Mouse (Mus musculus) heart, embryonic 16.5 days (tissue): ENCODE measurements around the gene Gm10277. TPM values are rescaled to one million over a fixed set of nuclear protein-coding genes. Genes with fewer than 3 reads are reported as not detected.
A peak's percentile ranks its signal among the peaks of the same experiment; 100 is the strongest.

Source experiments
- ATAC-seq: fragments of 200-750 bp; cut with Nextera tagmentation; replicated peaks from 2 replicates; pipeline ENCODE4 v1.8.0; 2017; ENCODE audit warnings: moderate number of reproducible peaks; ENCODE audit not compliant: insufficient read depth, low FRiP score; ENCODE audit errors: extremely low read depth
- H3K27ac ChIP-seq: fragments of 300-500 bp; sonication (generic); 2 replicates; pipeline ENCODE4 v1.5.1; 2014; ENCODE audit warnings: mild to moderate bottlenecking, low read length, control low read depth, moderate library complexity
- H3K27me3 ChIP-seq: fragments of 300-500 bp; sonication (generic); 2 replicates; pipeline ENCODE4 v1.6.1; 2014; ENCODE audit warnings: low read length, mixed read lengths; ENCODE audit not compliant: control insufficient read depth, insufficient read depth
- H3K36me3 ChIP-seq: fragments of 300-500 bp; sonication (generic); 2 replicates; pipeline ENCODE4 v1.6.1; 2014; ENCODE audit not compliant: control insufficient read depth, insufficient read depth
- H3K4me1 ChIP-seq: fragments of 300-500 bp; sonication (generic); 2 replicates; pipeline ENCODE4 v1.6.1; 2014; ENCODE audit warnings: low read length, mixed read lengths; ENCODE audit not compliant: control insufficient read depth, insufficient read depth
- H3K4me2 ChIP-seq: fragments of 300-500 bp; sonication (generic); 2 replicates; pipeline ENCODE4 v1.6.1; 2014; ENCODE audit warnings: low read depth, mild to moderate bottlenecking, control low read depth, low read length
- H3K4me3 ChIP-seq: fragments of 300-500 bp; sonication (generic); 2 replicates; pipeline ENCODE4 v1.5.1; 2014; ENCODE audit warnings: mild to moderate bottlenecking, control low read depth, low read length
- H3K9ac ChIP-seq: fragments of 300-500 bp; sonication (generic); 2 replicates; pipeline ENCODE4 v1.6.1; 2014; ENCODE audit warnings: low read length, control low read depth
- H3K9me3 ChIP-seq: fragments of 300-500 bp; sonication (generic); replicated peaks from 2 replicates; pipeline ENCODE4 v1.6.1; 2016; ENCODE audit warnings: low read length; ENCODE audit not compliant: control insufficient read depth
- WGBS: fragments of 180-500 bp; shearing (Covaris S2); extraction: QIAGEN DNeasy Blood & Tissue Kit; methylation state at CpG from one replicate; pipeline ENCODE4 v1.1.7; 2014; 5-methylcytosine and 5-hydroxymethylcytosine counted together
- polyA plus RNA-seq: library from polyadenylated mRNA; unstranded; fragments of >200 nt; fragmentation: Nextera tagmentation; extraction: Ambion mirVana; gene quantifications from 2 replicates; pipeline ENCODE4 v1.2.1, GENCODE M21; 2015

The Gm10277 gene
- polyA plus RNA-seq, 1 experiment from 2014 or later = 1.3 TPM

DNA sequence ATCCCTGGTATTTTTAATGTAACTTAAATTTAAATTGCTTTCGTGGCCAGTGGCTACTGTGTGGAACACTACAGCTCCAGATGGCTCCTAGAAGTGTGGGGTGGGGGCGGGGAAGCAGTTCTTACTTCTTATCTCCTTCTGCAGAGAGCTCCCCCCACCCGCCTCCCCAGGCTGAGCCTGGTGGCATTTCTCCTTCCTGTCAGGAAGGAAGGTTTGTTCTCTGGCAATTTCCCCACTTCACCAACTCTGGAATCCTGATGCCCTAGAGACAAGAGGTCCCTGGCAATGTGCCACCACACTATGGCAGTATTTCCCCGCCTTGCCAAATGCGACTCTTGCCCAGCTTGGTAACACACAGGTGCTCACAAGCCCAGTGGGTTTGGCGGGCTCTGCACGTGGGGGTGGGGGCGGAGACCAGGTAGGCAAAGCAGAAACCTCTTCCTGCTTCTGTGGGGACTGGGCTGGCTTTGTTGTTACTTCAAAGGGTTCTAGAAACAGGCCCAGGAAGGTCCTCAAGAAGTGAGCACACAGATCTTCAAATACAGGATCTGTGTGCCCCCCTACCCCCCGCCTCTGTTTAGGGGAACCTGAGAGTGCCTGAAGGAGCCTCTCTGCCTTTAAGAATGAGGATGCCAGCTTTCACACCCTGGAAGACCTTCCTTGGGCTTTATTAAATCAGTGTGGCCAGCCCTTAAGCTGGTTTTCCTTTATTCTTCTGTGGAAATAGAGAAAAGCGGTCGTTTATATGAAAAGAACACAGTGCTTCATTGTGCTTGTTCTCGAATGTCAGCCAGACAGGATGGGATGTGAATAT is 4.4 kb upstream of the Gm10277 start:
- ATAC-seq = peak; percentile 29
- H3K9ac ChIP-seq = peak overlapping the region; percentile 67

DNA sequence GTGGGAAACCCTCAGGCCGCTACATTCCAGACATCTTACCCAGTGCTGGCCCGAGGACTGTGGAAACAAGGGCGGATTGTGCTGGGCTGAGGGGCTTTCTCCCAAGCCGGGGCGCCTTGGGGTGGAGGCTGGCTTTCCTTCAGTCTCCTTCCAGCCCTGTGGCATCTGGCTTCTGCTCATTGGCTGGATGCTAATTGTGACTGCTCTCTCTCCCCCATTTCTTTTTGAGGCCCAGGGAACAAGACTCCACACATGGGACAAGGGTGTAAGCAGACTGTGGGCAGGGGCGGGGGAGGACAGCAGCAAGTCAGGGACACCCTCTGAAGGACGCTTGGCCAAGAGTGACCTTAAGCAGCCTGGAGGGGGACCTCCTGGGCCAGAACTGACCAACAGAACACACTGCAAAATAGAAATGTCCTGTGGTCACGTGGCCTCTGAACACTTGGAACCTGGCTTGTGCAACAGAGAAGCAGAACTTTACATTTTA is 3.7 kb upstream of the Gm10277 start:
- H3K27ac ChIP-seq = peak overlapping the region; percentile 89
- no peak for ATAC-seq
- no peak overlapping the region for H3K4me3 ChIP-seq
- H3K9me3 ChIP-seq = no peaks in the 10 kb centered on the region
- 25% methylated on average over 8 of the region's 8 CpGs for WGBS
- H3K9ac ChIP-seq = peak overlapping the region; percentile 67
- peak overlapping the region; percentile 13 for H3K4me2 ChIP-seq
- peaks cover 47% of the 10 kb centered on the region for H3K4me1 ChIP-seq
- no peaks in the 10 kb centered on the region for H3K27me3 ChIP-seq
- H3K36me3 ChIP-seq = no peaks in the 10 kb centered on the region

More for the DNA sequence above, 4.4 kb upstream of the Gm10277 start:
- H3K27me3 ChIP-seq = no peaks in the 10 kb centered on the region
- H3K36me3 ChIP-seq = no peaks in the 10 kb centered on the region
- 27% methylated on average over 12 of the region's 12 CpGs for WGBS
- peak overlapping the region; percentile 89 for H3K27ac ChIP-seq
- no peak overlapping the region; the same call in 1 of the 2 replicates for H3K4me3 ChIP-seq
- H3K4me1 ChIP-seq = peaks cover 42% of the 10 kb centered on the region
- H3K4me2 ChIP-seq = peak overlapping the region; percentile 77
- no peaks in the 10 kb centered on the region for H3K9me3 ChIP-seq

DNA sequence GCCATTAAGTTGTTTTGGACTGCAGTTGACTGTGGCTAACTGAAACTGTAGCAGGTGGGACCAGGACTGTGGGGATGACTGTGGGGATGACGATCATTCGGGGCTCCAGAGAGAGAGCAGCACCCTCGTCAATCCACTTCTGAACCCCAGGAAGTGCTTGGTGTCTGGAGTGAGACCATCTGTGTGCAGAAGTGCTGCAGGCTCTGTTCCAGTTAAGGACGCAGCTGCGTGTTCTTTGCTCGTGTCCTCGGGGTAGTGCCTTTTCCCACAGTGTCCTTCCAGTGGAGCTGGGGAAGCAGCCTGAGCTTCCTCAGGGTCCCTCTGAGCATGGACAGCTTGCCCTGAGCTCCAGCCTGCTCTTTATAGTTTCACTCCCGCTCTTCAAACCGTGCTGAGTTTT is 2.7 kb upstream of the Gm10277 start:
- Histone ChIP-seq H3K27ac (peak overlapping the region; percentile 89), H3K9ac (peak overlapping the region; percentile 67), H3K9me3 (no peaks in the 10 kb centered on the region), H3K27me3 (no peaks in the 10 kb centered on the region), H3K4me1 (peaks cover 57% of the 10 kb centered on the region), H3K36me3 (no peaks in the 10 kb centered on the region), H3K4me2 (peak overlapping the region; percentile 13; the same call in 1 of the 2 replicates), H3K4me3 (no peak overlapping the region)
- ATAC-seq = no peak
- WGBS = 13% methylated on average over 9 of the region's 9 CpGs

DNA sequence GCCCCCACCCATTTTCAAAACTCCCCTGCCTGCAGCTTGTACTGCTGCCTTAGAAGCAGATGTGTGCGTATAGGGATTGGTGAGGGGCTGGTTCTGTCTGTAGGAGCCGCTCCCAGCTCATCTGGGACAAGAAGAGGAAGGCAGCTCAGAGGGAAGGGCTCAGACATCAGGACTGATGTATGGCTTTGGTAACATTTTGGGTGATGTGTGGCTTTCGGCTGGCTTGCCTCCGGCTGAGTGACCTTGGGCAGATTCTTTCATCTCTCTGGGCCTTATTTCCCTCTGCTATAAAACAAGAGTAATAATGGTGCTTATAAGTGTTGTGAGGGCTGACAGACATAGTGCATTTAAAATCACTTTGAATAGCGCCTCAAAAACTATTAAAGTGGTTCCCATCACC is 2.0 kb upstream of the Gm10277 start:
- H3K36me3 ChIP-seq = no peaks in the 10 kb centered on the region
- H3K27ac ChIP-seq = peak overlapping the region; percentile 31; the same call in 1 of the 2 replicates
- no peaks in the 10 kb centered on the region for H3K27me3 ChIP-seq
- H3K4me2 ChIP-seq = no peak overlapping the region
- H3K4me1 ChIP-seq = peaks cover 65% of the 10 kb centered on the region
- no peaks in the 10 kb centered on the region for H3K9me3 ChIP-seq
- no peak overlapping the region; the same call in 1 of the 2 replicates for H3K9ac ChIP-seq
- WGBS = 94% methylated on average over 5 of the region's 5 CpGs
- no peak for ATAC-seq
- no peak overlapping the region for H3K4me3 ChIP-seq

DNA sequence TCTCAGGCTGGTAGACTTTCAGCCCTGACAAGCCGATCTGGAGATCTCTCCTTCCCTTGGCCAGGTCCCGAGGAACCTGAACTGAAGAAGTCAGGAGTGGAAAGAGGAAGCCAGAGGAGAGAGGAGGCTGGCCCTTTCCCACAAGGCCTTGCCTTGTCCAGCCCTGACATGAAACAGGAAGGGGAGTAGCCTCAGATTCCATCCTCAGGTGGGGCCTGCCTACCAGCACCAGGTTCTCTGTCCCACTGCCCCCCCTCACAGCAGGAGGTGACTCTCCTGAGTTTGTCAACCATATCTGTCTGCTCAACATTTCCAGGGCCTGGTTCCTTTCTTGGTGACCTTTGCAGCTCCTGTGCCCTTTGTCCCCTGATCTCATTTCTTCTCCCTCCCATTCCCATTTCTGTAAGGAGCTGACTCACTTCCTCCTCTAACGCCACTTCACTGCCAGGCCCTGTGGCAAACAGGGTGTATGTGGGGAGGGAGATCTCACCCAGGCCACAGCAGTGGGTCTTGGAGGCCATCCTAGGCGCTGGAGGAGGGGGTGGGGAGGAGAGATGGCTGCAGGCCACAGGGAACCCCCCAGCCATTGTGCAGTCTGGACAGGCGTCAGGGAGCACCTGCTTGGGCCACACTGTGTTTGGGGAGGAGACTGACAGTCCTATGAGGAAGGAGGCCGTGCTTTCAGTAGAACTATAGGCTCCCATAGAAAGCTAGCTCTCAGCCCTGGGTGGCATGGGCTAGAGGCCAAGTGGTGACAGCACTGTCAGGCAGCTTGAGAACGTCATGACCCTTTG is 1.6 kb downstream of the Gm10277 start:
- Histone ChIP-seq H3K4me1 (peaks cover 59% of the 10 kb centered on the region), H3K9ac (peak overlapping the region; percentile 63), H3K9me3 (no peaks in the 10 kb centered on the region), H3K27ac (peak overlapping the region; percentile 90), H3K36me3 (no peaks in the 10 kb centered on the region), H3K4me3 (no peak overlapping the region), H3K27me3 (no peaks in the 10 kb centered on the region), H3K4me2 (peak overlapping the region; percentile 37)
- 22% methylated on average over 7 of the region's 7 CpGs for WGBS
- ATAC-seq = peak; percentile 20; the same call in 1 of the 2 replicates

DNA sequence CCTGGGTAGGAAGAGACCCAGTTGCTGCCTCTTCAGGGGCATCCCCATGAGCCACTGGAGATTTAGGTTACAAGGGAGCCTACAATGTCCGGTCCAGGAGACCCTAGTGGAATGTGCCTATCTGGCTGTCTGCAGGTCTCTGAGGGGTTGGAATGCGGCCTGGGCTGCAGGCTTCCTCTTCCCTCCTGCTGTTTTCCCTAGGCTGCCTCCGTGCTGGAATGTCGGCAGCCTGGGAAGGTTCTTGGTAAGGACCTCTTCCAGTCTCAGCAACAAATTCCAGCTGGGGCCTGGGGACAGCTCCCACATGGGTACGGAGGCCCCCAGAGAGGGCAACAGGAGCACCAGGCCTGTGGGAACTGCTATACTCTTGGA is 2.2 kb downstream of the Gm10277 start:
- H3K9me3 ChIP-seq = no peaks in the 10 kb centered on the region
- ATAC-seq = peak; percentile 43
- peaks cover 56% of the 10 kb centered on the region for H3K4me1 ChIP-seq
- peak overlapping the region; percentile 90 for H3K27ac ChIP-seq
- H3K27me3 ChIP-seq = no peaks in the 10 kb centered on the region
- peak overlapping the region; percentile 63 for H3K9ac ChIP-seq
- H3K4me3 ChIP-seq = no peak overlapping the region
- H3K36me3 ChIP-seq = no peaks in the 10 kb centered on the region
- 9% methylated on average over 5 of the region's 5 CpGs for WGBS
- peak overlapping the region; percentile 37 for H3K4me2 ChIP-seq

DNA sequence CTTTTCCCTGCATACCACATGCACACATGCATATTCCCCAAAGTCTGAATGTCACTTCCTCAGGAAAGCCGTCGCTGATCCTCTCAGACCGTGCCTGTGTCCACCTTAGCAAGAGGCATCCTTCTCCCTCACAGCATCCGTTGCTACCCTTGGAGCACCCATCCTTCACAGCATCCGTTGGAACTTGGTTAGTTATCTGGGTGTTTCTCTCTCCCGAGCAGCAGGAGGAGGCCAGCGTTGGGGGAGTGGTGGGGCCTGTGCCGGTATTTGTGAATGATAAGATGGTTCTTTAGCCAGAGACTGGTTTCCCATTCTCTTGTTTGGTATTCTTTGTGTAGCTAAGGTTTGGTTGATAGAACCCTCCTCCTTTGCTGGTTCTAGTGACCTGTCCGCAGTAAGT is 2.7 kb downstream of the Gm10277 start:
- Histone ChIP-seq H3K4me1 (peaks cover 51% of the 10 kb centered on the region), H3K4me2 (peak overlapping the region; percentile 37), H3K9me3 (no peaks in the 10 kb centered on the region), H3K36me3 (no peaks in the 10 kb centered on the region), H3K27me3 (no peaks in the 10 kb centered on the region), H3K4me3 (no peak overlapping the region), H3K9ac (peak overlapping the region; percentile 46; the same call in 1 of the 2 replicates), H3K27ac (peak overlapping the region; percentile 90)
- ATAC-seq = no peak
- 44% methylated on average over 9 of the region's 9 CpGs for WGBS

DNA sequence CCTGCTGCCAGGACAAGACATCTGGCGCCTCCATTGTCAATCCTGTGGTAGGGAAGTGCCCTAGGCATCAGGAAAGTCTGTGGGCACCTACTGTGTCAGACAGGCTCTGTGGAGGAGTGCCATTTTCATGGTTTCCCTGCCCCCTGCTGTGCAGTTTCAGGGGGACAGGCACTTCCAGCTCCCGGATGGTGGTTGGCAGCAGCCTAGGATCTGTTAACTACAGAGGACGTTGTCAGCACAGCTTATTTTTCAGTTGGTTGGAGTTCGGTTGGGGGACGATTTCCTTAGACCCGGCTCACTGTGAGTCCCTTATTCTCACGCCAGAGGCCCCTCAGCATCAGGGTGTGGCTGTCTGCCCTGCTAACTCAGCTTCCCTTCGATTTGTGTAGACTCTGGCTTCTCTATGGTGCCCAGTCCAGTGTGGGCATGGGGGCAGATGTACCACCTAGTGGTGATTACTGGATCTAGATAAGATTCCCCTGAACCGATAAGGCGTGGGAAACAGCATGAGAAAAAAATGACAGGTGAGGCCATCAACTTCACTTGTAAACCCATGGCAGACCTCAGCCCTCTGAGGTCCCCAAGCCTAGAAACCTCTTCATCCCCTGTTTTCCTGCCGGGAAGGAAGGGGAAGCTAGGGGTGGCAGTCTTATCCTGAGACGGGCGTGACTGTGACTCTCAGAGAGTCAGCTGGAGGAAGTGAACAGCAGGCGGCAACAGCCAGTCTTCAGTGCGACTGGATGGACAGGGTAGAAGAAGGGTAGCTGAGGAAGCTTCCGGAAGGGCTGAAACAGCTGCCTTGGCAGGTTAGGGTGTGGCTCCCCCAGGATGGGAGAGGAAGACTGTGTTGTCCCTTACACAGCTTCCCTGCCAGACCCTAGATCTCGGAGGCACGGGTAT is 3.5 kb downstream of the Gm10277 start:
- peak overlapping the region; percentile 46; the same call in 1 of the 2 replicates for H3K9ac ChIP-seq
- H3K36me3 ChIP-seq = no peaks in the 10 kb centered on the region
- H3K4me3 ChIP-seq = no peak overlapping the region
- peak overlapping the region; percentile 90 for H3K27ac ChIP-seq
- H3K4me2 ChIP-seq = peak overlapping the region; percentile 10; the same call in 1 of the 2 replicates
- no peaks in the 10 kb centered on the region for H3K27me3 ChIP-seq
- peaks cover 49% of the 10 kb centered on the region for H3K4me1 ChIP-seq
- WGBS = 39% methylated on average over 18 of the region's 18 CpGs
- ATAC-seq = 0 out of 2 replicates have a peak, but pooled peaks have one; percentile 10
- H3K9me3 ChIP-seq = no peaks in the 10 kb centered on the region
